Mouse (Mus musculus) forebrain, embryonic 11.5 days (tissue): ENCODE measurements at regions not wholly inside any gene's neighbourhood (a gene's known extent, or its start where the extent isn't known, plus 50 kb on each side); places are given as distances from the start of the nearest gene placed in this dataset.

Source experiments
- ATAC-seq: fragments of 200-750 bp; cut with Nextera tagmentation; replicated peaks from 2 replicates; pipeline ENCODE4 v1.8.0; 2017; ENCODE audit warnings: moderate TSS enrichment; ENCODE audit not compliant: low FRiP score
- DNase-seq: peaks from one replicate; pipeline ENCODE4 v3.0.0-alpha.2; 2017; ENCODE audit warnings: low spot score
- H3K27ac ChIP-seq: fragments of 300-500 bp; sonication (generic); 2 replicates; pipeline ENCODE4 v1.5.1; 2014; ENCODE audit warnings: low read depth, low read length
- H3K27me3 ChIP-seq: fragments of 300-500 bp; sonication (generic); 2 replicates; pipeline ENCODE4 v1.6.1; 2014; ENCODE audit warnings: mild to moderate bottlenecking, low read length, mixed read lengths; ENCODE audit not compliant: control insufficient read depth, insufficient read depth
- H3K36me3 ChIP-seq: fragments of 300-500 bp; sonication (generic); 2 replicates; pipeline ENCODE4 v1.6.1; 2014; ENCODE audit warnings: mild to moderate bottlenecking, low read length, moderate library complexity, mixed read lengths; ENCODE audit not compliant: control insufficient read depth, insufficient read depth
- H3K4me1 ChIP-seq: fragments of 300-500 bp; sonication (generic); replicated peaks from 2 replicates; pipeline ENCODE4 v1.6.1; 2014; ENCODE audit warnings: low read length, mixed read lengths; ENCODE audit not compliant: control insufficient read depth, insufficient read depth
- H3K4me2 ChIP-seq: fragments of 300-500 bp; sonication (generic); 2 replicates; pipeline ENCODE4 v1.6.1; 2014; ENCODE audit warnings: low read depth, mild to moderate bottlenecking, low read length, moderate library complexity, mixed read lengths; ENCODE audit not compliant: severe bottlenecking
- H3K4me3 ChIP-seq: fragments of 300-500 bp; sonication (generic); 2 replicates; pipeline ENCODE4 v1.5.1; 2014; ENCODE audit warnings: low read depth, low read length
- H3K9ac ChIP-seq: fragments of 300-500 bp; sonication (generic); 2 replicates; pipeline ENCODE4 v1.6.1; 2014; ENCODE audit warnings: low read length
- H3K9me3 ChIP-seq: fragments of 300-500 bp; sonication (generic); 2 replicates; pipeline ENCODE4 v1.6.1; 2016; ENCODE audit warnings: low read length, mixed read lengths; ENCODE audit not compliant: control insufficient read depth
- WGBS: fragments of 180-500 bp; shearing (Covaris S2); extraction: QIAGEN DNeasy Blood & Tissue Kit; methylation state at CpG from one replicate; pipeline ENCODE4 v1.1.7; 2014; 5-methylcytosine and 5-hydroxymethylcytosine counted together

DNA sequence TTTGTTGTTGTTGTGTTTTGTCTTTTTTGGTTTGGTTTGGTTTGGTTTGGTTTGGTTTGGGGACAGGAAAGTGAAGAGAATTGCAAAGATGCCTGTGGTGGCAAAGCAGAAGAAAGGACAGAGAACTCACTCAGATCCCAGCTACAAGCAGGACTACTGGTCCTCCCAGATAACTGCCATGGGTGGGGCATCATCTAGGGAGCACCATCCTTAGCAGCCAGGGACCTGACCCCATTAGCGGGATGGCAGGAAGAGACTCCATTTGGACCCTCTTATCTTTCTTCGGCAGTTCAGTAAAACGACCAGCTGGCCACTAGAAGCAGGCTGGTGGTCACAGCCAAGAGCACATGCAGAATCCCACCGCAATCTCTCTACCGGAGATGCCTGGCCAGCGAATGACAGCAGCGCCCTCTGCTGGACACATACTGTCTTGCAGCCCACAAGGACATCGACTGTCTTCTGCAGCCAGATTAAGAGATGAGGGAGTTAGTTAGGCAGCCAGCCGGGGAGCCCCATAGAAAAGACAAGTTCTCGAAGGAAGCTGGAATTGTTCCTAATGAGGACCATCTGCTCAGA is 119.8 kb downstream of the Gm9195 start:
- DNase-seq (peak; percentile 89), ATAC-seq (peak; percentile 60)
- no peak overlapping the region for H3K4me3 ChIP-seq
- H3K36me3 ChIP-seq: no peaks in the 10 kb centered on the region
- H3K9ac ChIP-seq: no peak overlapping the region
- H3K27me3 ChIP-seq: no peaks in the 10 kb centered on the region
- no peaks in the 10 kb centered on the region for H3K9me3 ChIP-seq
- H3K4me2 ChIP-seq: 0 out of 2 replicates have a peak overlapping the region, but pooled peaks have one; percentile 15
- H3K4me1 ChIP-seq: no peaks in the 10 kb centered on the region
- WGBS: 13% methylated on average over 10 of the region's 10 CpGs
- H3K27ac ChIP-seq: no peak overlapping the region

DNA sequence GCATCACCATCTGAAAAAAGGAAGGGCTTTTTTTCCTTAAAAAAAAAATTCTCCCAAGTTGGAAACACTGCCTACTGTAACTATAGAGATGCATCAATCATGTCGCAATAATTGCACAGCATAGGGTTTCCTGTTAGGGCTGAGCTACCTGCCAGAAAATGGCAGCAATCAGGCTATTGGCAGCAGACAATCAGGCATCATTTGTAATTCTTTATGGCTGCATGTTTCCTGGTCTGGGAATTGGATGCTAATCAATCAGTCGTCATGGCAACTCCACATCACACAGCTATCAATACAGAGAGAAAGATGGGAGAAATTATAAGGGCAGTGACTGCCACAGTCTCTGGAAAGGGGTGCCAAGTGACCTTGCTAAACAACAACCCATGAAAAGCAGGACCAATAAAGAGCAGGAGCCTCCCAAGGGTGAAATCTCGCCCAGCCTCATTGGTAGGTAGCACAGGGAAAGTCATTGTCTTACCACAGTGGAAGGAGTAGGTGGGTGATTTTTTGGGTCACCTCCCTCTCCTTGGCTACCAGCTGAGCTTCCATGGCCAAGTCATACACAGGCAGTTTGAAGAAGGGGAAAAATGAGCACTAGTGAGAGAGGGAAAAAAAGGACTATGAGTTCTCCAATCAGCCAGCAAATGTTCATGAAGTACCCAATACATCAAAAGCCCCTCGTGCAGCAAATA is 130.7 kb downstream of the Gm9195 start:
- DNase-seq: no peak
- H3K9ac ChIP-seq: no peak overlapping the region

DNA sequence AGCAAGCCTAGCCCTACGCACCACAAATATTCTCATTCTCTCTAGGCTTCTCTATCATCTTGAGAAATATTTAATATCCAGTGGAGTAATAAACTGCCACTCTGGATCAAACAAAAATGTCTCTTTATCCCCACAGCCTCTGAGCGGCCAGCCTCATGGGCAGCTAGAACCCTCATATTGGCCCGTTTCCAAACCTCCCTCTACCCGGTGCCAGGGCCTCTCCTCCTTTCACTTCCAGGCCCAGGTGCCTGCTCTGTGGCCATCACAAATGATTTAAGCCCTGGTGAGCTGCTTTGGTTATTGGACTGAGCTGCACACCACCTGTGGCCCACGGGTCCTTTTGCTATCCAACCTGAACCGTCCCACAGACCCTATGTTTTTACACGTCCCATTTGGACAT is 131.5 kb downstream of the Gm9195 start:
- no peaks in the 10 kb centered on the region for H3K27me3 ChIP-seq
- no peak overlapping the region for H3K9ac ChIP-seq
- ATAC-seq: no peak
- H3K4me1 ChIP-seq: no peaks in the 10 kb centered on the region
- H3K27ac ChIP-seq: no peak overlapping the region
- WGBS: 92% methylated on average over 7 of the region's 7 CpGs
- H3K9me3 ChIP-seq: no peaks in the 10 kb centered on the region
- H3K4me2 ChIP-seq: no peak overlapping the region
- DNase-seq: no peak
- H3K36me3 ChIP-seq: no peaks in the 10 kb centered on the region
- no peak overlapping the region for H3K4me3 ChIP-seq

More for the DNA sequence above, 130.7 kb downstream of the Gm9195 start:
- H3K36me3 ChIP-seq: no peaks in the 10 kb centered on the region
- H3K9me3 ChIP-seq: no peaks in the 10 kb centered on the region
- no peaks in the 10 kb centered on the region for H3K27me3 ChIP-seq
- H3K4me2 ChIP-seq: no peak overlapping the region
- ATAC-seq: no peak
- WGBS: 83% methylated on average over 4 of the region's 4 CpGs
- H3K4me1 ChIP-seq: no peaks in the 10 kb centered on the region
- H3K27ac ChIP-seq: no peak overlapping the region
- no peak overlapping the region for H3K4me3 ChIP-seq

DNA sequence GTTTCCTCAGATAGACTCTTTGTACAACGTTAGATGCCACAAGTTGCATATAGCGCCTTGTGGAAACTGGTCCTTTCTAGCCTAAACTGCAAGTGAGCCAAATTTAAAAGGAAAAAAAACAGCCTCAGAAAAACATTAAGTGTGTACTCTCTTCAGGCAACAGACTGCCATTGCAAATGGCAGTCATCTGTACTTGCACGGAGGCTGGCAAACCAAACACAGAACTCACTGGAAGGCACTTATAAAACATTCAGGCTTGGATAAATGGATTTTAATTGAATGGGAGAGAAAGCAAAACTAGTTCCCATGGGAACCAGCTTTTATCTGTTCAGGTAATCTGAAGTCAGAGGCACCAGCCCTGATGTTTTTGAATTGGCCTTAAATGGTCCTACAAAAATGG is 133.7 kb downstream of the Gm9195 start:
- H3K36me3 ChIP-seq: no peaks in the 10 kb centered on the region
- no peak for ATAC-seq
- WGBS: 96% methylated on average over 3 of the region's 3 CpGs

DNA sequence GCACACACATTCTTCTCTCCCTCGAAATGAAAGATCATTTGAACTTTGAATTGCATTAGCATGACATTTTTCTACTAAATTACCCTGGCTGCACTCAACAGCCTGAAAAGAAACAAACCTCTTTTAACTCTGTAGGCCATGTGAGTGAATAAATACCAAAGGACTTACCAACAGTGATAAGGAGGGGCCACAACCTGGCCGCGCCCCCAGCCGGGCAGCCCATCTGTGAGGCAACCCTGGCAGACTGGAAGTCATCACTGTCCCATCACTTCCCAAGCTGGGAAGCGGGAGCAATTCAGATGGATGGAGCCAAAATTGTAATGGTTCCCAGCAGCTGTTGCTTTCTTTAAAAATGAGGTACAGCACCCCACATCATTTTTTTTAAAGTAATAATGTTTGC is 149.5 kb downstream of the Gm9195 start:
- Histone ChIP-seq H3K9me3 (no peaks in the 10 kb centered on the region), H3K27me3 (no peaks in the 10 kb centered on the region), H3K4me3 (no peak overlapping the region), H3K27ac (no peak overlapping the region), H3K9ac (no peak overlapping the region), H3K4me1 (no peaks in the 10 kb centered on the region; the same call in 1 of the 2 replicates), H3K36me3 (no peaks in the 10 kb centered on the region), H3K4me2 (no peak overlapping the region)
- no peak for DNase-seq
- WGBS: 62% methylated on average over 5 of the region's 5 CpGs
- no peak for ATAC-seq

More for the DNA sequence above, 133.7 kb downstream of the Gm9195 start:
- Histone ChIP-seq H3K9ac (no peak overlapping the region), H3K4me2 (no peak overlapping the region), H3K27ac (no peak overlapping the region), H3K4me3 (no peak overlapping the region), H3K27me3 (no peaks in the 10 kb centered on the region), H3K4me1 (no peaks in the 10 kb centered on the region), H3K9me3 (no peaks in the 10 kb centered on the region)
- DNase-seq: no peak

DNA sequence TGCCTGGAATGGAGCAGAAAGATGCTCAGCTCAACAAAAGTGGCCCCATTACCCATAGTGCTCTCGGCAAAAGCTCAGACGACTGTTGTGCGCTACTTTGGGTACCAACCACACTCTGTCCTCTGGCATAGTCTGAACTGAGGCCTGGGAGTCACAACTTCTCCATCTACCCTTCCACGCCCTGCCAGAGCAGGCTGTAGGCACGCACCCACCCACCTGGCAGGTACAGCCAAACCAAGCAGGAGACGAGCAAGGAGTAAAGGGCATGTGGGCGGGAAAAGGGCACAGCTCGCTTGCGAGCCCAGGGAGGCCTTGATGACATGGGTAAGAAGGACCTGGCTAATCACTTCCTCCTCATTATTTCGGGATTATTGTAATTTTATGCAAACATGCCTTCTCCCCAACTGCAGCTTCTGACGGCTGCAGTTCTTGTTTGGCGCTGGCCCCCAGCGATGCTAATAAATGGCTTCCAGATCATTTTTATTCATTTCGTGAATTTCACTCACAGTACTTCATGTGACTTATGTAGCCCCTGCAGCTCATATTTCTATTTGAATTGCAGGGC is 150.0 kb downstream of the Gm9195 start:
- ATAC-seq (peak; percentile 49; the same call in 1 of the 2 replicates), DNase-seq (peak; percentile 51)
- Histone ChIP-seq H3K4me2 (no peak overlapping the region), H3K4me1 (no peaks in the 10 kb centered on the region; the same call in 1 of the 2 replicates), H3K27ac (no peak overlapping the region), H3K27me3 (no peaks in the 10 kb centered on the region), H3K9ac (no peak overlapping the region), H3K4me3 (no peak overlapping the region), H3K36me3 (no peaks in the 10 kb centered on the region), H3K9me3 (no peaks in the 10 kb centered on the region)
- 58% methylated on average over 14 of the region's 14 CpGs for WGBS

DNA sequence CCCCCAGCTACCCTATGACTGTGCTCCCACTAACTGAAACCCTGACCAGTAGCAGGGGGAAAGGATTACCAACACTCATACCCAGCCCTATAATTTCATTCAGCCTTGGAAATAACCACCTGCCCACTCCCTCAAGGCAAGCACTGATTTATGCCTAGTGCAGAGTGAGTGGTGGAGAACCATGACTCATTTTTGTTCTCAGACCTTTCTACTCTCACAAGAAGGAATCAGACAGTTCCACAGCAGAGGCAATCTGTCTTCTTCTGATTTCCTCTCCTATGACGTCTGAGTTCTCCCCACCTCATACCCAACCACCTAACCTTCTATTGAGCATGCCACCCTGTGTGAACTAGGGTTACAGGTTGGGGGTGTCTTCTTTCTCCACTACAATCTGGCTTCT is 153.6 kb downstream of the Gm9195 start:
- Histone ChIP-seq H3K4me2 (no peak overlapping the region), H3K4me3 (no peak overlapping the region), H3K27ac (no peak overlapping the region), H3K9me3 (no peaks in the 10 kb centered on the region), H3K4me1 (no peaks in the 10 kb centered on the region; the same call in 1 of the 2 replicates), H3K27me3 (no peaks in the 10 kb centered on the region), H3K9ac (no peak overlapping the region), H3K36me3 (no peaks in the 10 kb centered on the region)
- DNase-seq: no peak
- WGBS: 73% methylated on average over 1 of the region's 1 CpGs
- ATAC-seq: no peak

DNA sequence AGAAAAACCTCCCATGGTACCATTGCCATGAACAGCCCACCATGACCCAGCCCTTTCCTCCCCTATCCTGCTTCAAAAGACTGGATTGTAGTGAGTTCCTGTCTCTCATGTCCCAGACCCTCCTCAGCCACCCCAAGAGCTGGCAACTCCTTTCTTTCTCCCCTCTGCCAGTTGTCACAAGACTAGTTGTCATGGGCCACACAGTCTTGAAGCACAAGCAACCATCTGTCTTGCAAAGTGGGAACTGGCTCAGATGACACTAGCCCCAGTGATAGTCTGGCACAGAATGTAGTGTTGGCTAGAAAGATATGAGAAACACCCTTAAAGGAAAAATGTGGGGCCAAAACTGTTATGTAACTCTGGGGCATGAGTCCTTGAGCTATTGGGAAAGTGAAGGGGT is 187.8 kb downstream of the Gm9195 start:
- Histone ChIP-seq H3K4me3 (no peak overlapping the region), H3K36me3 (no peaks in the 10 kb centered on the region), H3K27me3 (no peaks in the 10 kb centered on the region), H3K27ac (no peak overlapping the region), H3K4me2 (no peak overlapping the region), H3K9me3 (no peaks in the 10 kb centered on the region), H3K4me1 (no peaks in the 10 kb centered on the region), H3K9ac (no peak overlapping the region)
- DNase-seq: no peak
- ATAC-seq: no peak

DNA sequence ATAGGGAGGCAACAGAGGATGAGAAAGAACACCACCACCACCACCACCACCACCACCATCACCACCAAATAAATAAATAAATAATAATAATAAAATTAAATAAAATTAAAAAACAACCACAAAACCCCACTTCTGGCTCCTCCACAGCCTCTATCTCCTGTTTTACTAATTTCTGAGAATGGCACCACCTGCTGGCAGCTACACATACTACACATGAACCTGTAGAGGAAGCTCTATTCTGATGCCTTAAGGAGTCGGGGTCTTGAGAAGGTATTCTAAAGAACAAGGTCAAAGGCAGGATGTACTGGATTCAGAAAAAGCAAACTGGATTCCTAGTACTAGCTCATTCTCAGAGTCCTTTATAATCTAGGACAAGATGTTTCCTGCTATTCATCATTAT is 191.6 kb downstream of the Gm9195 start:
- Histone ChIP-seq H3K9ac (no peak overlapping the region), H3K36me3 (no peaks in the 10 kb centered on the region), H3K4me1 (no peaks in the 10 kb centered on the region), H3K27ac (no peak overlapping the region), H3K9me3 (no peaks in the 10 kb centered on the region), H3K27me3 (no peaks in the 10 kb centered on the region), H3K4me3 (no peak overlapping the region), H3K4me2 (no peak overlapping the region)
- DNase-seq (peak; percentile 57), ATAC-seq (no peak)
- WGBS: 86% methylated on average over 1 of the region's 1 CpGs
